Mouse (Mus musculus) large intestine, adult 2 months (tissue): ENCODE results near the gene Mmd. TPM values are rescaled to one million over a fixed set of nuclear protein-coding genes. Genes with fewer than 3 reads are reported as not detected.
"Not testable (repeated sequence)": the region's sequence is repeated elsewhere in the genome, so short reads cannot be mapped to it uniquely, and the experiment has no call there.

ENCODE experiments used
- DNase-seq: peaks from one replicate; pipeline ENCODE4 v3.0.0-alpha.2; 2012; ENCODE audit warnings: low read depth, low spot score
- WGBS: fragments of 180-500 bp; shearing (Covaris S2); methylation state at CpG from one replicate; pipeline ENCODE4 v1.1.7; 2018; 5-methylcytosine and 5-hydroxymethylcytosine counted together
- polyA plus RNA-seq: library from polyadenylated mRNA; depleted of rRNA; stranded (reverse); fragments of >200 nt; gene quantifications from 2 replicates; pipeline ENCODE4 v1.2.3, GENCODE M21; 2012

Mmd gene
- polyA plus RNA-seq, 1 experiment, result 17.9 TPM

GRCm38 (mm10) chr11:90276150-90276549, 26.9 kb downstream of the Mmd start:
- 85% methylated on average over 8 of the region's 8 CpGs for WGBS
- no peak for DNase-seq

- no peak for DNase-seq
- WGBS, result 92% methylated on average over 12 of the region's 12 CpGs
Measured at GRCm38 (mm10) chr11:90276561-90276960, 27.3 kb downstream of the Mmd start.

- WGBS, result 85% methylated on average over 5 of the region's 5 CpGs
- no peak for DNase-seq
Measured at GRCm38 (mm10) chr11:90280069-90280468, 30.8 kb downstream of the Mmd start.

- not testable (repeated sequence) for DNase-seq
- WGBS, result 87% methylated on average over 2 of the region's 2 CpGs
Measured at GRCm38 (mm10) chr11:90281943-90282342, 32.7 kb downstream of the Mmd start.

- WGBS, result 12% methylated on average over 4 of the region's 4 CpGs
- DNase-seq, result no peak
Measured at GRCm38 (mm10) chr11:90283159-90283558, 33.9 kb downstream of the Mmd start.

GRCm38 (mm10) chr11:90283601-90284000, 34.3 kb downstream of the Mmd start:
- DNase-seq, result no peak
- 74% methylated on average over 6 of the region's 6 CpGs for WGBS

- DNase-seq, result no peak
- WGBS, result 54% methylated on average over 2 of the region's 2 CpGs
Measured at GRCm38 (mm10) chr11:90284079-90284478, 34.8 kb downstream of the Mmd start.

- no peak for DNase-seq
- 66% methylated on average over 4 of the region's 4 CpGs for WGBS
Measured at GRCm38 (mm10) chr11:90284623-90285022, 35.4 kb downstream of the Mmd start.

- 87% methylated on average over 6 of the region's 6 CpGs for WGBS
- DNase-seq, result no peak
Measured at GRCm38 (mm10) chr11:90286550-90287154, 37.4 kb downstream of the Mmd start.

GRCm38 (mm10) chr11:90291156-90291555, 41.9 kb downstream of the Mmd start:
- DNase-seq, result no peak
- 78% methylated on average over 4 of the region's 4 CpGs for WGBS

GRCm38 (mm10) chr11:90292766-90293165, 43.5 kb downstream of the Mmd start:
- DNase-seq, result no peak

GRCm38 (mm10) chr11:90294622-90295021, 45.4 kb downstream of the Mmd start:
- DNase-seq, result no peak
- 78% methylated on average over 2 of the region's 2 CpGs for WGBS

- no peak for DNase-seq
- WGBS, result 92% methylated on average over 5 of the region's 5 CpGs
Measured at GRCm38 (mm10) chr11:90306067-90306466, 56.8 kb downstream of the Mmd start.

GRCm38 (mm10) chr11:90306993-90307392, 57.7 kb downstream of the Mmd start:
- no peak for DNase-seq
- 40% methylated on average over 6 of the region's 6 CpGs for WGBS

GRCm38 (mm10) chr11:90314606-90315005, 65.3 kb downstream of the Mmd start:
- DNase-seq, result no peak
- 90% methylated on average over 3 of the region's 3 CpGs for WGBS

- peak; percentile 14 for DNase-seq
- 10% methylated on average over 4 of the region's 4 CpGs for WGBS
Measured at GRCm38 (mm10) chr11:90317482-90317881, 68.2 kb downstream of the Mmd start.

GRCm38 (mm10) chr11:90320922-90321321, 71.7 kb downstream of the Mmd start:
- WGBS, result 49% methylated on average over 7 of the region's 7 CpGs
- DNase-seq, result no peak

GRCm38 (mm10) chr11:90324597-90324996, 75.3 kb downstream of the Mmd start:
- 85% methylated on average over 3 of the region's 3 CpGs for WGBS
- DNase-seq, result no peak

GRCm38 (mm10) chr11:90326146-90326545, 76.9 kb downstream of the Mmd start:
- 79% methylated on average over 5 of the region's 5 CpGs for WGBS
- DNase-seq, result no peak

- 58% methylated on average over 1 of the region's 1 CpGs for WGBS
Measured at GRCm38 (mm10) chr11:90326836-90327235, 77.6 kb downstream of the Mmd start.

More at GRCm38 (mm10) chr11:90326836-90327235, 77.6 kb downstream of the Mmd start:
- DNase-seq, result no peak
